Mouse (Mus musculus) neural tube, embryonic 11.5 days (tissue): Measurements from ENCODE around the gene Sumo1. TPM values are rescaled to one million over a fixed set of nuclear protein-coding genes. Genes with fewer than 3 reads are reported as not detected.

Source experiments
- ATAC-seq: fragments of 200-750 bp; cut with Nextera tagmentation; 2 replicates; pipeline ENCODE4 v1.8.0; 2017; ENCODE audit warnings: moderate number of reproducible peaks, mild to moderate bottlenecking, moderate TSS enrichment, moderate library complexity; ENCODE audit not compliant: insufficient read depth, low FRiP score, low TSS enrichment
- DNase-seq: peaks from one replicate; pipeline ENCODE4 v3.0.0-alpha.2; 2015; ENCODE audit warnings: low spot score
- H3K27ac ChIP-seq: fragments of 300-500 bp; sonication (generic); 2 replicates; pipeline ENCODE4 v1.5.1; 2014; ENCODE audit warnings: low read depth, mild to moderate bottlenecking, low read length
- H3K27me3 ChIP-seq: fragments of 300-500 bp; sonication (generic); 2 replicates; pipeline ENCODE4 v1.6.1; 2014; ENCODE audit warnings: mild to moderate bottlenecking, low read length, mixed read lengths; ENCODE audit not compliant: control insufficient read depth, insufficient read depth
- H3K36me3 ChIP-seq: fragments of 300-500 bp; sonication (generic); 2 replicates; pipeline ENCODE4 v1.6.1; 2014; ENCODE audit warnings: mild to moderate bottlenecking, low read length, moderate library complexity, mixed read lengths; ENCODE audit not compliant: control insufficient read depth, insufficient read depth
- H3K4me1 ChIP-seq: fragments of 300-500 bp; sonication (generic); 2 replicates; pipeline ENCODE4 v1.6.1; 2014; ENCODE audit warnings: low read length, mixed read lengths; ENCODE audit not compliant: control insufficient read depth, insufficient read depth
- H3K4me2 ChIP-seq: fragments of 300-500 bp; sonication (generic); 2 replicates; pipeline ENCODE4 v1.6.1; 2014; ENCODE audit warnings: low read depth, mild to moderate bottlenecking, moderate library complexity
- H3K4me3 ChIP-seq: fragments of 300-500 bp; sonication (generic); 2 replicates; pipeline ENCODE4 v1.5.1; 2014; ENCODE audit warnings: low read depth, low read length
- H3K9ac ChIP-seq: fragments of 300-500 bp; sonication (generic); 2 replicates; pipeline ENCODE4 v1.6.1; 2014; ENCODE audit warnings: mild to moderate bottlenecking, low read length
- H3K9me3 ChIP-seq: fragments of 300-500 bp; sonication (generic); 2 replicates; pipeline ENCODE4 v1.6.1; 2016; ENCODE audit warnings: low read length; ENCODE audit not compliant: control insufficient read depth
- WGBS: fragments of 180-500 bp; shearing (Covaris S2); extraction: QIAGEN DNeasy Blood & Tissue Kit; methylation state at CpG from one replicate; pipeline ENCODE4 v1.1.7; 2014; 5-methylcytosine and 5-hydroxymethylcytosine counted together
- polyA plus RNA-seq: library from polyadenylated mRNA; unstranded; fragments of >200 nt; fragmentation: Nextera tagmentation; extraction: Ambion mirVana; gene quantifications from 2 replicates; pipeline ENCODE4 v1.2.1, GENCODE M21; 2014

The Sumo1 gene
- polyA plus RNA-seq, 1 experiment from 2014 or later, result 503 TPM

GRCm38 (mm10) chr1:59574262-59575187 lies 96.1 kb downstream of the Sumo1 start:
- H3K27ac ChIP-seq, result peak overlapping the region; percentile 67; the same call in 1 of the 2 replicates
- H3K9ac ChIP-seq, result peak overlapping the region; percentile 50
- DNase-seq, result peak; percentile 67
- H3K4me1 ChIP-seq, result 0 out of 2 replicates have a peak, but pooled peaks cover 6% of the 10 kb centered on the region
- 0 out of 2 replicates have a peak overlapping the region, but pooled peaks have one; percentile 4 for H3K4me3 ChIP-seq
- no peaks in the 10 kb centered on the region for H3K27me3 ChIP-seq
- peak overlapping the region; percentile 37 for H3K4me2 ChIP-seq
- H3K9me3 ChIP-seq, result no peaks in the 10 kb centered on the region
- ATAC-seq, result peak; percentile 74
- no peaks in the 10 kb centered on the region for H3K36me3 ChIP-seq
- WGBS, result 45% methylated on average over 21 of the region's 21 CpGs

GRCm38 (mm10) chr1:59573843-59574242 lies 96.8 kb downstream of the Sumo1 start:
- 0 out of 2 replicates have a peak, but pooled peaks cover 6% of the 10 kb centered on the region for H3K4me1 ChIP-seq
- no peak for DNase-seq
- H3K36me3 ChIP-seq, result no peaks in the 10 kb centered on the region
- H3K4me3 ChIP-seq, result no peak overlapping the region
- no peak overlapping the region; the same call in 1 of the 2 replicates for H3K9ac ChIP-seq
- H3K27me3 ChIP-seq, result no peaks in the 10 kb centered on the region
- no peak overlapping the region for H3K27ac ChIP-seq
- no peak for ATAC-seq
- 71% methylated on average over 3 of the region's 3 CpGs for WGBS
- H3K4me2 ChIP-seq, result no peak overlapping the region
- H3K9me3 ChIP-seq, result no peaks in the 10 kb centered on the region

- Histone ChIP-seq H3K9ac (no peak overlapping the region), H3K9me3 (no peaks in the 10 kb centered on the region), H3K36me3 (no peaks in the 10 kb centered on the region), H3K4me2 (no peak overlapping the region), H3K27me3 (no peaks in the 10 kb centered on the region), H3K27ac (no peak overlapping the region), H3K4me1 (0 out of 2 replicates have a peak, but pooled peaks cover 6% of the 10 kb centered on the region), H3K4me3 (no peak overlapping the region)
- no peak for ATAC-seq
- DNase-seq, result no peak
- WGBS, result 78% methylated on average over 3 of the region's 3 CpGs
Observed at GRCm38 (mm10) chr1:59571502-59571901, 99.1 kb downstream of the Sumo1 start.

GRCm38 (mm10) chr1:59570767-59571166 lies 99.9 kb downstream of the Sumo1 start:
- Histone ChIP-seq H3K36me3 (no peaks in the 10 kb centered on the region), H3K27ac (no peak overlapping the region), H3K4me1 (0 out of 2 replicates have a peak, but pooled peaks cover 6% of the 10 kb centered on the region), H3K4me2 (no peak overlapping the region), H3K9ac (no peak overlapping the region), H3K9me3 (no peaks in the 10 kb centered on the region), H3K27me3 (no peaks in the 10 kb centered on the region), H3K4me3 (no peak overlapping the region)
- ATAC-seq, result no peak
- 38% methylated on average over 4 of the region's 4 CpGs for WGBS
- no peak for DNase-seq

- Histone ChIP-seq H3K4me2 (no peak overlapping the region), H3K27ac (no peak overlapping the region), H3K4me3 (no peak overlapping the region), H3K36me3 (no peaks in the 10 kb centered on the region), H3K4me1 (0 out of 2 replicates have a peak, but pooled peaks cover under 1% of the 10 kb centered on the region), H3K9ac (no peak overlapping the region), H3K9me3 (no peaks in the 10 kb centered on the region), H3K27me3 (no peaks in the 10 kb centered on the region)
- DNase-seq (no peak), ATAC-seq (no peak)
- 97% methylated on average over 5 of the region's 5 CpGs for WGBS
Observed at GRCm38 (mm10) chr1:59569301-59569700, 101.3 kb downstream of the Sumo1 start.

GRCm38 (mm10) chr1:59568283-59568682 lies 102.4 kb downstream of the Sumo1 start:
- H3K36me3 ChIP-seq, result no peaks in the 10 kb centered on the region
- ATAC-seq (no peak), DNase-seq (no peak)

GRCm38 (mm10) chr1:59567521-59567920 lies 103.1 kb downstream of the Sumo1 start:
- Histone ChIP-seq H3K27me3 (no peaks in the 10 kb centered on the region), H3K4me2 (no peak overlapping the region), H3K9me3 (no peaks in the 10 kb centered on the region), H3K9ac (no peak overlapping the region), H3K27ac (no peak overlapping the region), H3K4me3 (no peak overlapping the region), H3K4me1 (no peaks in the 10 kb centered on the region), H3K36me3 (no peaks in the 10 kb centered on the region)
- ATAC-seq (no peak), DNase-seq (no peak)
- 81% methylated on average over 4 of the region's 4 CpGs for WGBS

More at GRCm38 (mm10) chr1:59568283-59568682, 102.4 kb downstream of the Sumo1 start:
- H3K4me2 ChIP-seq, result no peak overlapping the region
- 85% methylated on average over 1 of the region's 1 CpGs for WGBS
- no peak overlapping the region for H3K27ac ChIP-seq
- no peak overlapping the region for H3K4me3 ChIP-seq
- no peaks in the 10 kb centered on the region for H3K9me3 ChIP-seq
- no peaks in the 10 kb centered on the region for H3K27me3 ChIP-seq
- H3K9ac ChIP-seq, result no peak overlapping the region
- H3K4me1 ChIP-seq, result no peaks in the 10 kb centered on the region

- Histone ChIP-seq H3K4me1 (no peaks in the 10 kb centered on the region), H3K4me3 (no peak overlapping the region), H3K27me3 (no peaks in the 10 kb centered on the region), H3K4me2 (no peak overlapping the region), H3K27ac (no peak overlapping the region), H3K36me3 (no peaks in the 10 kb centered on the region), H3K9ac (no peak overlapping the region), H3K9me3 (no peaks in the 10 kb centered on the region)
- DNase-seq, result no peak
- 86% methylated on average over 6 of the region's 6 CpGs for WGBS
- no peak for ATAC-seq
Observed at GRCm38 (mm10) chr1:59566926-59567325, 103.7 kb downstream of the Sumo1 start.

- H3K36me3 ChIP-seq, result no peaks in the 10 kb centered on the region
- H3K4me2 ChIP-seq, result no peak overlapping the region
- WGBS, result 78% methylated on average over 7 of the region's 7 CpGs
- no peaks in the 10 kb centered on the region for H3K4me1 ChIP-seq
- H3K9me3 ChIP-seq, result no peaks in the 10 kb centered on the region
- DNase-seq, result no peak
- ATAC-seq, result no peak
- no peaks in the 10 kb centered on the region for H3K27me3 ChIP-seq
- H3K9ac ChIP-seq, result no peak overlapping the region
- H3K4me3 ChIP-seq, result no peak overlapping the region
- no peak overlapping the region for H3K27ac ChIP-seq
Observed at GRCm38 (mm10) chr1:59566281-59566680, 104.4 kb downstream of the Sumo1 start.
